Mouse (Mus musculus) MEL (cell line): ENCODE measurements at regions not wholly inside any gene's neighbourhood (a gene's known extent, or its start where the extent isn't known, plus 50 kb on each side); places are given as distances from the start of the nearest gene placed in this dataset.

ENCODE experiments used
- DNase-seq: peaks from one replicate; pipeline ENCODE4 v3.0.0; 2011; ENCODE audit warnings: low read depth, low spot score
- H3K27ac ChIP-seq: 2 replicates; pipeline ENCODE4 v1.5.1; 2012; ENCODE audit warnings: low read depth, mild to moderate bottlenecking, control low read depth, low read length, moderate library complexity; ENCODE audit not compliant: control insufficient read depth
- H3K27me3 ChIP-seq, 2 experiments: fragments of 150-350 bp in 1 of 2; sonication (generic) in 1 of 2; 2 replicates each; pipeline ENCODE4 v1.6.1; 2012; ENCODE audit warnings: low read length in 2 of 2, mild to moderate bottlenecking in 2 of 2, improper control_type of control experiment in 1 of 2, moderate library complexity in 1 of 2; ENCODE audit not compliant: insufficient read depth in 2 of 2, control insufficient read depth in 1 of 2
- H3K36me3 ChIP-seq, 2 experiments: 2 replicates each; pipeline ENCODE4 v1.6.1; 2012 to 2014; ENCODE audit warnings: low read length in 2 of 2, improper control_type of control experiment in 1 of 2, inconsistent platforms in 1 of 2, mild to moderate bottlenecking in 1 of 2; ENCODE audit not compliant: insufficient read depth in 2 of 2, control insufficient read depth in 1 of 2
- H3K4me1 ChIP-seq, 2 experiments: fragments of 150-350 bp in 1 of 2; sonication (generic) in 1 of 2; 2 replicates each; pipeline ENCODE4 v1.6.1; 2012; ENCODE audit warnings: low read length in 2 of 2, improper control_type of control experiment in 1 of 2, mild to moderate bottlenecking in 1 of 2; ENCODE audit not compliant: insufficient read depth in 2 of 2, control insufficient read depth in 1 of 2
- H3K4me3 ChIP-seq, 2 experiments: fragments of 150-350 bp in 1 of 2; sonication (generic) in 1 of 2; 2 replicates each; pipeline ENCODE4 v1.5.1; 2012; ENCODE audit warnings: low read depth in 2 of 2, low read length in 2 of 2, mild to moderate bottlenecking in 2 of 2, moderate library complexity in 2 of 2, control low read depth in 1 of 2, improper control_type of control experiment in 1 of 2; ENCODE audit not compliant: control insufficient read depth in 1 of 2, insufficient read depth in 1 of 2
- H3K79me2 ChIP-seq: 2 replicates; pipeline ENCODE4 v1.6.1; 2012; ENCODE audit warnings: mild to moderate bottlenecking, low read length, moderate library complexity; ENCODE audit not compliant: control insufficient read depth, poor library complexity, insufficient read depth
- H3K9ac ChIP-seq: 2 replicates; pipeline ENCODE4 v1.6.1; 2012; ENCODE audit warnings: low read depth, mild to moderate bottlenecking, control low read depth, low read length, moderate library complexity; ENCODE audit not compliant: control insufficient read depth, poor library complexity, severe bottlenecking
- H3K9me3 ChIP-seq: fragments of 150-350 bp; sonication (generic); replicated peaks from 2 replicates; pipeline ENCODE4 v1.6.1; 2012; ENCODE audit warnings: mild to moderate bottlenecking, low read length, improper control_type of control experiment, moderate library complexity; ENCODE audit not compliant: insufficient read depth
- CHD1 ChIP-seq: IDR thresholded peaks from 2 replicates; pipeline ENCODE4 v1.6.1; 2012; ENCODE audit warnings: low read depth, mild to moderate bottlenecking, inconsistent platforms, low read length, improper control_type of control experiment
- CHD2 ChIP-seq: IDR thresholded peaks from 2 replicates; pipeline ENCODE4 v1.6.1; 2011; ENCODE audit warnings: low read length, improper control_type of control experiment
- CTCF ChIP-seq, 3 experiments: IDR thresholded peaks in 2 of 3; conservative IDR thresholded peaks in 1 of 3; 2 replicates each; pipeline ENCODE4 v1.5.1; 2011 to 2012; ENCODE audit warnings: low read length in 3 of 3, low read depth in 2 of 3, mild to moderate bottlenecking in 2 of 3, improper control_type of control experiment in 1 of 3, inconsistent platforms in 1 of 3, mixed read lengths in 1 of 3, moderate library complexity in 1 of 3; ENCODE audit not compliant: control insufficient read depth in 1 of 3, insufficient read depth in 1 of 3, poor library complexity in 1 of 3, severe bottlenecking in 1 of 3
- E2F4 ChIP-seq: IDR thresholded peaks from 2 replicates; pipeline ENCODE4 v1.6.1; 2011; ENCODE audit warnings: low read depth, low read length, improper control_type of control experiment, borderline replicate concordance
- EP300 ChIP-seq, 2 experiments: IDR thresholded peaks; 2 replicates each; pipeline ENCODE4 v1.6.1; 2011; ENCODE audit warnings: improper control_type of control experiment in 2 of 2, low read length in 2 of 2, low read depth in 1 of 2, mild to moderate bottlenecking in 1 of 2
- ETS1 ChIP-seq: IDR thresholded peaks from 2 replicates; pipeline ENCODE4 v1.6.1; 2012; ENCODE audit warnings: low read depth, mild to moderate bottlenecking, inconsistent platforms, low read length, improper control_type of control experiment, moderate library complexity
- GABPA ChIP-seq: IDR thresholded peaks from 2 replicates; pipeline ENCODE4 v1.6.1; 2012; ENCODE audit warnings: low read depth, mild to moderate bottlenecking, inconsistent platforms, low read length, improper control_type of control experiment, moderate library complexity
- JUND ChIP-seq: IDR thresholded peaks from 2 replicates; pipeline ENCODE4 v1.6.1; 2011; ENCODE audit warnings: low read depth, mild to moderate bottlenecking, improper control_type of control experiment, low read length
- MAX ChIP-seq: IDR thresholded peaks from 2 replicates; pipeline ENCODE4 v1.6.1; 2011; ENCODE audit warnings: low read length, improper control_type of control experiment
- MEF2A ChIP-seq: IDR thresholded peaks from 2 replicates; pipeline ENCODE4 v1.6.1; 2014; ENCODE audit warnings: low read depth, mild to moderate bottlenecking, inconsistent platforms, low read length, improper control_type of control experiment; ENCODE audit not compliant: poor library complexity, insufficient replicate concordance, severe bottlenecking; ENCODE audit errors: extremely low read depth
- MYB ChIP-seq: IDR thresholded peaks from 2 replicates; pipeline ENCODE4 v1.6.1; 2011; ENCODE audit warnings: mild to moderate bottlenecking, low read depth, low read length, improper control_type of control experiment
- MYC ChIP-seq: IDR thresholded peaks from 2 replicates; pipeline ENCODE4 v1.6.1; 2011; ENCODE audit warnings: low read depth, mild to moderate bottlenecking, low read length, improper control_type of control experiment, moderate library complexity
- NELFE ChIP-seq: IDR thresholded peaks from 2 replicates; pipeline ENCODE4 v1.6.1; 2011; ENCODE audit warnings: low read depth, low read length, improper control_type of control experiment
- NRF1 ChIP-seq: IDR thresholded peaks from 2 replicates; pipeline ENCODE4 v1.6.1; 2014; ENCODE audit warnings: low read depth, mild to moderate bottlenecking, inconsistent platforms, low read length, improper control_type of control experiment, moderate library complexity; ENCODE audit not compliant: poor library complexity, insufficient read depth, severe bottlenecking
- POLR2AphosphoS5 ChIP-seq: IDR thresholded peaks from 2 replicates; pipeline ENCODE4 v1.6.1; 2012; ENCODE audit warnings: low read depth, borderline replicate concordance, mild to moderate bottlenecking, inconsistent platforms, low read length, moderate library complexity, mixed read lengths
- RAD21 ChIP-seq: IDR thresholded peaks from 2 replicates; pipeline ENCODE4 v1.6.1; 2011; ENCODE audit warnings: mild to moderate bottlenecking, low read depth, low read length, improper control_type of control experiment
- SIN3A ChIP-seq: IDR thresholded peaks from 2 replicates; pipeline ENCODE4 v1.6.1; 2012; ENCODE audit warnings: low read length, improper control_type of control experiment, inconsistent platforms
- SMC3 ChIP-seq: IDR thresholded peaks from 2 replicates; pipeline ENCODE4 v1.6.1; 2011; ENCODE audit warnings: low read depth, low read length, improper control_type of control experiment
- ZMIZ1 ChIP-seq: IDR thresholded peaks from 2 replicates; pipeline ENCODE4 v1.6.1; 2012; ENCODE audit warnings: low read depth, mild to moderate bottlenecking, inconsistent platforms, low read length, improper control_type of control experiment, moderate library complexity

DNA sequence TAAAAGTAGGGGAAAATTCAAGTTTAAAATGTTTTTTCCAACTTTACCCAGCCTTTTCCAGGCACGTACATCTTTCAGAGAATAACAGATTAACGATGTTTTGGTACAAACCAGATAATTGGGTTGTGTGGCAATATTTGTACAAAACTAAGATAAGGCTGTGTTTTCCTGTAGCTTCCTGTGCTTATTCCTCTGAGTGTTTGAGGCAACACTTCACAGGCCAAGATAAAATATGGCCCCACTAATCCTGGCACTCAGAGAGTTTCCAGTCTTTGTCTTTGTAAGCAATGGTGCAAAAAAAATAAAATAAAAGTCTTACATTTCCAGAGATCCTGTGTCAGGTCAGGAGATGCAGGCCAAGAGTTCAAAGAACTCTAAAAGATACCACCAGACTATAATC lies 81.5 kb upstream of the Dcn start:
- no peaks in the 10 kb centered on the region for H3K4me1 ChIP-seq
- no peaks in the 10 kb centered on the region for H3K36me3 ChIP-seq
- H3K9ac ChIP-seq, result no peak overlapping the region
- no peaks in the 10 kb centered on the region for H3K79me2 ChIP-seq
- H3K27me3 ChIP-seq, result no peaks in the 10 kb centered on the region
- no peaks in the 10 kb centered on the region for H3K9me3 ChIP-seq
- TF ChIP-seq POLR2AphosphoS5, result no peak
- TF ChIP-seq NRF1, result no peak
- TF ChIP-seq SMC3, result no peak
- no peak for TF ChIP-seq MEF2A
- no peak for TF ChIP-seq MAX
- TF ChIP-seq GABPA, result no peak
- no peak for TF ChIP-seq CHD1
- TF ChIP-seq E2F4, result no peak
- no peak for TF ChIP-seq NELFE
- TF ChIP-seq CTCF (IDR thresholded peaks at IDR 0.05 in 2 of 3, conservative IDR thresholded peaks at IDR 0.05 in 1 of 3; ENCODE audit: control insufficient read depth in 1 of 3, insufficient read depth in 1 of 3, low read depth in 2 of 3, low read length in 3 of 3, poor library complexity in 1 of 3, severe bottlenecking in 1 of 3), result no peak
- no peak for TF ChIP-seq ZMIZ1
- no peak for TF ChIP-seq MYB
- TF ChIP-seq MYC, result no peak
- no peak for TF ChIP-seq EP300 (IDR thresholded peaks at IDR 0.05; ENCODE audit: low read depth in 1 of 2, low read length in 2 of 2)
- H3K27ac ChIP-seq, result no peak overlapping the region
- DNase-seq, result no peak
- H3K4me3 ChIP-seq, result no peak overlapping the region

GRCm38 (mm10) chr10:97402524-97402923 lies 76.9 kb upstream of the Dcn start:
- no peaks in the 10 kb centered on the region for H3K36me3 ChIP-seq
- no peak overlapping the region for H3K27ac ChIP-seq
- H3K27me3 ChIP-seq, result no peaks in the 10 kb centered on the region
- no peak overlapping the region for H3K9ac ChIP-seq
- DNase-seq, result no peak
- H3K4me3 ChIP-seq, result no peak overlapping the region
- TF ChIP-seq GABPA (no peak), NELFE (no peak), CHD2 (no peak), ETS1 (no peak), JUND (no peak), SIN3A (no peak), RAD21 (no peak)
- H3K4me1 ChIP-seq, result no peaks in the 10 kb centered on the region
- H3K79me2 ChIP-seq, result no peaks in the 10 kb centered on the region
- H3K9me3 ChIP-seq, result no peaks in the 10 kb centered on the region
